Mouse (Mus musculus) lung, postnatal 0 days (tissue): Measurements from ENCODE around the gene Ube3b.

ENCODE experiments used
- CTCF ChIP-seq: IDR thresholded peaks from 2 replicates; pipeline ENCODE4 v1.5.1; 2016; ENCODE audit warnings: antibody characterized with exemption, mild to moderate bottlenecking
- EP300 ChIP-seq: IDR thresholded peaks from 2 replicates; pipeline ENCODE4 v1.6.1; 2016; ENCODE audit warnings: antibody characterized with exemption, mild to moderate bottlenecking, control low read depth

GRCm38 (mm10) chr5:114426732-114427131 lies 46.3 kb downstream of the Ube3b start:
- no peak for TF ChIP-seq CTCF
- no peak for TF ChIP-seq EP300
